Comparison of ENCODE assay signal across 8 mouse cellular contexts in genomic region chr3:22075517-22075886, GRCm38 (mm10). TPM values are rescaled to one million over a fixed set of nuclear protein-coding genes. Genes with fewer than 3 reads are reported as not detected.
DNase-seq lines count a peak whose midpoint lies in the region; ATAC-seq lines count a peak whose summit lies in the region.

No protein-coding gene starts in this region.

- no peak for DNase-seq in kidney, adult 8-10 months
- DNase-seq in MN1 (ENCODE audit: low spot score) = peak; percentile 11
- no peak for DNase-seq in cerebellum, postnatal 4 days (ENCODE audit: low spot score in 2 of 2)
- no peak for DNase-seq in kidney, postnatal 36 days
- no peak for DNase-seq in ovary, adult 18-20 months (ENCODE audit: low spot score)

- H3K27me3 ChIP-seq in kidney, embryonic 14.5 days (ENCODE audit: control insufficient read depth, insufficient read depth, low read length) = no peaks in the 10 kb centered on the region
- H3K27me3 ChIP-seq in forebrain, embryonic 16.5 days (replicated peaks; ENCODE audit: control insufficient read depth, insufficient read depth, low read length) = no peaks in the 10 kb centered on the region
- no peaks in the 10 kb centered on the region for H3K27me3 ChIP-seq in liver, embryonic 15.5 days

- H3K4me2 ChIP-seq in kidney, embryonic 14.5 days (replicated peaks; ENCODE audit: low read depth, low read length) = peak overlapping the region; percentile 60
- H3K4me2 ChIP-seq in forebrain, embryonic 16.5 days (ENCODE audit: low read length) = peak overlapping the region; percentile 63
- peak overlapping the region; percentile 89 for H3K4me2 ChIP-seq in liver, embryonic 15.5 days

- peak overlapping the region; percentile 80 for H3K9ac ChIP-seq in kidney, embryonic 14.5 days (ENCODE audit: low read depth, low read length)
- peak overlapping the region; percentile 75 for H3K9ac ChIP-seq in forebrain, embryonic 16.5 days (replicated peaks; ENCODE audit: low read depth, low read length)
- peak overlapping the region; percentile 61 for H3K9ac ChIP-seq in liver, embryonic 15.5 days

- H3K27ac ChIP-seq in kidney, embryonic 14.5 days (ENCODE audit: low read depth, low read length) = peak overlapping the region; percentile 88
- H3K27ac ChIP-seq in forebrain, embryonic 16.5 days (ENCODE audit: low read length) = peak overlapping the region; percentile 99
- peak overlapping the region; percentile 92 for H3K27ac ChIP-seq in liver, embryonic 15.5 days (replicated peaks)

- ATAC-seq in kidney, embryonic 14.5 days (ENCODE audit: low FRiP score, low TSS enrichment) = no peak
- ATAC-seq in forebrain, embryonic 16.5 days = no peak; the same call in 1 of the 2 replicates
- no peak for ATAC-seq in liver, embryonic 15.5 days (ENCODE audit: insufficient read depth)

- under 1% methylated on average over 28 of the region's 28 CpGs for WGBS in kidney, embryonic 14.5 days
- WGBS in forebrain, embryonic 16.5 days = under 1% methylated on average over 28 of the region's 28 CpGs
- WGBS in liver, embryonic 15.5 days (ENCODE audit: insufficient replicate concordance) = under 1% methylated on average over 28 of the region's 28 CpGs

- H3K4me3 ChIP-seq in kidney, embryonic 14.5 days (ENCODE audit: low read length) = peak overlapping the region; percentile 77
- peak overlapping the region; percentile 91 for H3K4me3 ChIP-seq in forebrain, embryonic 16.5 days (replicated peaks; ENCODE audit: low read length)
- peak overlapping the region; percentile 87 for H3K4me3 ChIP-seq in liver, embryonic 15.5 days (replicated peaks)

- H3K4me1 ChIP-seq in kidney, embryonic 14.5 days (ENCODE audit: control insufficient read depth, insufficient read depth, low read length) = peaks cover 16% of the 10 kb centered on the region; the same call in 1 of the 2 replicates
- peaks cover 22% of the 10 kb centered on the region for H3K4me1 ChIP-seq in forebrain, embryonic 16.5 days (replicated peaks; ENCODE audit: control insufficient read depth, insufficient read depth, low read length)
- peaks cover 47% of the 10 kb centered on the region for H3K4me1 ChIP-seq in liver, embryonic 15.5 days (replicated peaks)

- H3K36me3 ChIP-seq in kidney, embryonic 14.5 days (ENCODE audit: control insufficient read depth, insufficient read depth, low read length) = no peaks in the 10 kb centered on the region
- H3K36me3 ChIP-seq in forebrain, embryonic 16.5 days (ENCODE audit: control insufficient read depth, insufficient read depth) = no peaks in the 10 kb centered on the region
- H3K36me3 ChIP-seq in liver, embryonic 15.5 days (replicated peaks) = 0 out of 2 replicates have a peak, but pooled peaks cover 3% of the 10 kb centered on the region

- no peaks in the 10 kb centered on the region for H3K9me3 ChIP-seq in kidney, embryonic 14.5 days (ENCODE audit: control insufficient read depth, low read length)
- no peaks in the 10 kb centered on the region for H3K9me3 ChIP-seq in forebrain, embryonic 16.5 days (ENCODE audit: control insufficient read depth, low read length)
- no peaks in the 10 kb centered on the region for H3K9me3 ChIP-seq in liver, embryonic 15.5 days (replicated peaks)

RNA-seq across cellular contexts. Expression of gene Tbl1xr1, which starts 0.9 kb away (rescaled TPM):
- 20.6 and 39.7 TPM in 2 replicates for polyA plus RNA-seq in kidney, embryonic 14.5 days (2014; fragmentation: Nextera tagmentation; extraction: Ambion mirVana)
- 20.1 and 25.1 TPM in 2 replicates for polyA plus RNA-seq in forebrain, embryonic 16.5 days (2015; fragmentation: Nextera tagmentation; extraction: Ambion mirVana)
- polyA plus RNA-seq in liver, embryonic 15.5 days (2015; fragmentation: Nextera tagmentation; extraction: Ambion mirVana) = 4.7 and 6.3 TPM in 2 replicates
